Mouse (Mus musculus): ENCODE data around the gene Lamc3.
"Not testable (repeated sequence)": the region's sequence is repeated elsewhere in the genome, so short reads cannot be mapped to it uniquely, and the experiment has no call there.

The Lamc3 gene

DNA sequence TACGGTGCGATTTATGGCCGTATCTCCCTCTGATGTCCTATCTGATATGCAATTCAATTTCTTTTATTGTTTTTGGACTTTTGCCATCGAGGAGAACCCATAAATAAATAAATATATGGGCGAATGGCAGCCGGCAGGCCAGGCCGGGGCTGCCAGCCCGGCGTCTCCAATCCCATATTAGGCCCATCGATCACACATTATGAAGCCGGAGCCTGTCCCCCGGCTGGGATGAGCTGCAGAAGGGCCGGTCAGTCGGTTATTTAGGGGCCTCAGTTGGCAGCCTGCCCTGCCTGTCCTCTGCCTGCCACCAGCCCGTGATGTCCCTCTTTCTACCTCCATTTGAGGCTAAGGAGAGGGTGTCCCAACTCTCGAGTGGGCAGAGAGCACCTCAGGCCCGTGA lies 8.5 kb upstream of the Lamc3 start:
- DNase-seq: no peak

GRCm38 (mm10) chr2:31880868-31881267 lies 6.2 kb upstream of the Lamc3 start:
- no peak for DNase-seq

DNA sequence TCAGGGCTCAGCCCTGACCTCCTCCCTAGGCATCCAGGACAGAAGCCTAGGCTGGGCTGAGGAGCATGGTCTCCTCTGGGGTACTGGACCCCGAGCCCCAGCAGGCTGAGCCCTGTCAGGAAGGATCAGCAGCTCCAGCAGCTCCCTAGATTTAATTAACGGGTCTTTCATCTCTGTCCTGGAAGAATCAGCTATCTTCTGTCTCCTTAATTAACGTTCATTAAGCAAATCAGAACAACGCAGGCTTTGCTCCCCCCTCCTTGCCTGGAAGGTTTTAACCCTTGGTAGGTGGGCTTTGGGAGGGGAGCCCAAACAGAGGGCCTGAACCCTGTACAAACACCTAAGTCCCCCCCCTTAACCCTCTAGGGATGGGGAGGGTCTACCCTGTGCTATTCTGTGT lies 4.0 kb upstream of the Lamc3 start:
- no peak for DNase-seq

- DNase-seq: peak; percentile 48
These were observed 2.3 kb upstream of the Lamc3 start for GRCm38 (mm10) chr2:31884806-31885205.

DNA sequence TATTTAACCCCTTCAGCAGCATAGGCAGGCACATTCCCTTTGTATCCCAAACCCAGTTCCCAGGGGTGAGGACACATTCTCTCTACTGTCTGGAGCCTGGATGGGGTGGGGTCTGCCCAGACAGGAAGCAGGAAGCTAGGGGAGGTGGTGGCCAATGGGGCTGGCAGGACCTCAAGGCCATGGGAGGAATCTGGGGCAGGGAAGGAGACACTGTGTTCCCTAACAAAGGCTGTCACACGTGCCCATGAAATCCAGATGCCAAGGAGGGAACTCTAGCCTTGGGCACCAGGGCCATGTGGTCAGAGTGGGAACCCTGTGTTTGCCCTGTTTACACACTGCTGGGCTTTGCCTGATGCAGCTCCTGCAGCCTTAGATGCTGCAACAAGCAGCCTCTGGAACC lies 1.8 kb downstream of the Lamc3 start:
- no peak for DNase-seq

DNA sequence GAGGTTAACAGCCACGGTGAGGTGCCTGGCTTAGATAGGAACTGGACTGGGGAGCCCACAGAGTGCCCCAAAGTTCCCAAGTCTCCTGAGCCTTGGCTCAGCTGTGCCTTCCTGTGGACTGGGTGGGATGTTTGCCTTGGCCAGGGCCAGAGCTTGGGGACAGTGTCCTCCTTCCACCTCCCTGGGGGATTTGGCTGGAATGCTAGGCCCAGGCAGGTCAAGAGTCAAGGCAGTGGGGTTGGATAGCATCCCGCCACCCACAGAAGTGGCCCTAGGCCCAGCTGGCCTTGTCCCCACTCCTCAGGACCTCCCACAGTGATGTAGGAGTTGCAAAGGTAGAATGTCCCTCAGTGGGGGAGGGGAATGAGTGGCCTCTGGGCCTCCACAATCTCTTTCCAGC lies 4.1 kb downstream of the Lamc3 start:
- peak; percentile 39 for DNase-seq

DNA sequence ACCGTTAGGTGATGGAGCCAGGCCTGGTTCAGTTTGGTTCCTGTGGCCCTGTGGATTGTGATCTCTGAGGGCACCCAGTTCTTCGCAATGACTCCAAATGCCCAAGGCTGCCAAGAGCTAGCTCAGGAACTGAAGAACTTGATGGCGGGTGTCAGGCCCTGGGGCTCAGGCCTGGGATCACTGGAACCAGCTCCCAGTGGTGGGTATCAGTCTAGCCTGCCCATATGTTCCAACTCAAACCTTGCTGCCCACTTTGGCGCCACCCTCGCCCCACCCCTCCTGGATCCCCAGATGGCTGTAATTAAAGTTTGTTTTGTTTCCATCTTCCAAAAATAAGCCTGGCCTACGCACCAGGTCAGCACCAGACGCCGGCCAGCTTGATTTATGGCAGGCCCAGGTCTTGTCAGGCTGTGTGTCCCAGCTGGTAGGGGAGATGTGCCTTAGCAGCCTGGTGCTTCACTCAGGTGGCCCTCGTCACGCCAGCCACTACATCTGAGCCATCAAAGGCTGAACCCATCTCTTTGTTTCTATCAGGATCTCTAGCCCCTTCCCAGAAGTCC lies 6.1 kb downstream of the Lamc3 start:
- DNase-seq: no peak

GRCm38 (mm10) chr2:31894221-31894870 lies 7.3 kb downstream of the Lamc3 start:
- no peak for DNase-seq

DNA sequence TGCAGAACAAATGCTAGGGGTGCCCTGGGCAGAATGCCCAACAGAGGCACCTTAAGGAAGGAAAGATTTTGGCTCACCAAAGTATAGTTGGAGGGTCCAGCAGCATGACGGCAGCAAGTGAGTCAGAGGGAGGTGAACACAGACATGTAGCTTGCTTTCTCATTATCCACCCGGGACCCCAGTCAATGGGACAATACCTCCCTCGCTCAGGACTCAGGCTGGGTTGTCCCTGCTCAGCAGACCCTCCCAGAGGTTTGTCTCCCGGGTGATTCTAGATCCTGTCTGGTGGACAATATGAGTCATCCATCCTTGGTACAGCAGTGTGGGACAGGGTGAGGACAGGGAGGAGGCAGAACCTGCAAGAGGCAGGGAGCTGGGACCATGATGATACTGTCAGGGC lies 13.8 kb downstream of the Lamc3 start:
- DNase-seq: no peak

DNA sequence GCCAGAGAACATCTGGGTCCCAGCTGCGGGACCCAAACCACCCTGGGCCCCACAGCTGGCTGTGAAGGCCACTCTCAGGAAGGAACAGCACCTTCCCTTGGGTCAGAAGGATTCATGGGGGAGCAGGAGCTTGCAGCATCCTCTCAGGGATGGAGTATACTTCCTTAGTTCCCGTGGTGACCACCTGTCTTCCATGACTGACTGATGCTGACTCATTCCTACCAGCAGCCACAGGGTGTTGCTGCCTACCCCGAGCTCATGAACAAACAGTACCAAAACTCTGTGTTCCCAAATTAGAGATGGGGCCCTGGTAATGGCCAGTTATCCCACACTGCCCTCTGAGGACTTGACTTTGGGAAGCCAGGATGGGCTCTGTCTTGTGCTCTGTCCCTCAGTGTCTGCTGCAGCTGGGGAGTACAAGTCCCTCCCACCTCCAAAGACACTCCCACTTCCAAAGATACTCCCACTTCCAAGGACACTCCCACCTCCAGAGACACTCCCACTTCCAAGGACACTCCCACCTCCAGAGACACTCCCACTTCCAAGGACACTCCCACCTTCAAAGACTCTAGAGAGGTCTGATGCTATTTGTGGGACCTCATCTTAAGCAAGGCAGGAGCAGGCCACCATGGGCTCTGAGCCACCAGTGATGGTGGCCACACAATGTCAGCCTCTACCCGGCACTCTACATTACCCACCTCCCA lies 14.7 kb downstream of the Lamc3 start:
- no peak for DNase-seq

DNA sequence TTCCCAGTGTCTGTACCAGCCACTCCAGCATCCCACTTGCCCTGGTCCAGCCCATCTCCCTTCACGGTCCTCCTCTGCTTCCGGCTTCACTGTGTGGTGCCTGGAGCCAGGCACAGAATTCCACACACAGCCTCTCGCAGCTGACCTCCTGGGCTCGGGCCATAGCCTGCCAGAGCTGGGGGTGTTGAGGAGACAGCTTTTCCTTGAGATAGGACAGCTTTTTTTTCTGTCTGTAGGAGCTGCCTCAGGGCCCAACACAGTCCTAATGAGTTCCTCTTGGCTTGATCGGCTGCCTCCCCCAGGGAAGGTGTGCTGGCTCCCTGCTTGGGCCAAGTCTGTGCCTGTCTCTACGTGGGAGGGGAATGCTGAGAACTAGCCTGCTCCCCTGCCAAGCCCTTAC lies 17.0 kb downstream of the Lamc3 start:
- no peak for DNase-seq

DNA sequence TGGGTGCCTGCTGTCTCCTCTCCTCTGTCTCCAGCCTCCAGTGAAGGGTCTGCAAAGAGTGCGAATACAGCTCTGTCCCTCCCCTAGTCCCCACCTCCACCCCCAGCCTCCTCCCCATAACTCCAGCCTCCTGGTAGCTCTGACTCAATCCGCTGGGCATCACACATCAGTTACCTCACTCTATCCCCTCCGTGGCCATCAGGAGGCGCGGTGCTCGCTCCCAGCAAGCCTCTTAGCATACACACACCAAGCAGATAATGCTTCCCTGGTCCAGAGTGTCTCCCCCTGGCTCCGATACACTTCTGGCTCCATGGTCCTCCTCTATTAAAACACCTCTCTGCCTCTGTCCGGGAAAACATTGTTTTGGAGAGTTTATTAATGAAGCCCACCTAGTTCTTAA lies 17.5 kb downstream of the Lamc3 start:
- no peak for DNase-seq

DNA sequence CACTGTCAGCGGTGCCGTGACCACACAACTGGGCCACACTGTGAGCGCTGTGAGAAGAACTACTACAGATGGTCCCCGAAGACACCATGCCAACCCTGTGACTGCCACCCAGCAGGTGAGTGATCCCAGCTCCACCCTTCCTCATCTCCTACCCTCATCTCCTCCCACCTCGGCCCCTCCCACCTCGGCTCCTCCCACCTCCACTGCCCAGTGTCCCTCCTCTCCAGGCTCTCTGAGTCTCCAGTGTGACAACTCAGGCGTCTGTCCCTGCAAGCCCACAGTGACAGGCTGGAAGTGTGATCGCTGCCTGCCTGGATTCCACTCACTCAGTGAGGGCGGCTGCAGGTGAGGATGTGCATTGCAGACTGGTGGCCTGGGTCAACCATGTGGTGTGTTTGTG lies 18.6 kb downstream of the Lamc3 start:
- no peak for DNase-seq

DNA sequence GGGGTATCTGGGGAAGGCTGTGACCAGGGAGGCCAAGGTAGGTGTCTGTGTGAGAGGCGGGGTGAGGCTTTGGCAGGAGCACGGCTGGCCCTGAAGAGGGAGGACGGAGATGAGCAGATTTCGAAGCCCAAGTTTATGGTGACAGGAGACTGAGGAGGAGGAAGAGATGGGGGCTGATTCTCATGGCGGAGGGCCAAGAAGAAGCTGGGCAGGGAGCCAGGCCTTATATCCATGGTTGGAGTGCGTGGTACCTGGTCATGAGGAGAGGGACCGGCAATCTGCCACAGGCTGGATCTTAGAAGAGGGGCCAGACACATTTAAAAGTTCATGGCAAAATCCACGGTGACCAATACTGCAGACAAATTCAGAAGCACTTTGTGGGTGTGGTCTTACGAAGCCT lies 19.3 kb downstream of the Lamc3 start:
- DNase-seq: no peak

GRCm38 (mm10) chr2:31912575-31912974 lies 25.5 kb downstream of the Lamc3 start:
- no peak for DNase-seq

GRCm38 (mm10) chr2:31914213-31914612 lies 27.1 kb downstream of the Lamc3 start:
- not testable (repeated sequence) for DNase-seq

DNA sequence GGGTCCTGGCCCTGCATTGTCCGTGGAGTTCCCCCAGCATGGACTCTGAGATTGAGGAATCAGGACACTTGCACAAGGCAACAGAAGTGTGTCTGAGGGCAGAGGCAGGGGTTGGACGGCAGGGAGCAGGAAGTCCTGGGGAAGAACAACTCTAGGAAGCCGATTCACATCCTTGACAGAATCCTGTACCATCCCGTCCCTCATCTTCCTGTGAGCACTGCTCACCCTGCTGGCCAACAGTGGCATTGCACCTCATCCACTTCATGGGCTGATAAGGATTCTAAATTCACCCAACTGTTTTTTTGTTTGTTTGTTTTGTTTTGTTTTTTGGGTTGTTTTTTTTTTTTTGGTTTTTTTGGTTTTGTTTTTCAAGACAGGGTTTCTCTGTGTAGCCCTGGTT lies 28.0 kb downstream of the Lamc3 start:
- DNase-seq: peak; percentile 80

DNA sequence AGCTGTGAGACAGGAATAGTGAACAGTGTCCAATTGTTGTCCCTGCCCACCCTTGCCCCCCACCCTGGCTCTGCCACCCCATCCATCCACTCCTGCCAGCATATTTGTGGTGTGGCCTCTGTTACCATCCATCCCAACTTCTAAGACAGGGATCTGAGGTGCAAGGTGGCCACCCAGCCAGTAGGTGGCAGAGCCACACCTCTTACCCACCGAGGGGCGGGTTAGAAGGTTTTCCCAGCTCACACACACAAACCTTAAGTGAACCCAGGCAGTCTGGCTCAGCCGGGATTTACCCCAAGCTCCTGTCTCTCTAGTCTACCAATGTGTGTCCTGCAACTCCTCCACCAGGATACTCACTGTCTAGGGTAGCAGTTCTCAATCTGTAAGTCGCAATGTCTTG lies 30.5 kb downstream of the Lamc3 start:
- DNase-seq: peak; percentile 66

GRCm38 (mm10) chr2:31923645-31924044 lies 36.6 kb downstream of the Lamc3 start:
- DNase-seq: no peak

DNA sequence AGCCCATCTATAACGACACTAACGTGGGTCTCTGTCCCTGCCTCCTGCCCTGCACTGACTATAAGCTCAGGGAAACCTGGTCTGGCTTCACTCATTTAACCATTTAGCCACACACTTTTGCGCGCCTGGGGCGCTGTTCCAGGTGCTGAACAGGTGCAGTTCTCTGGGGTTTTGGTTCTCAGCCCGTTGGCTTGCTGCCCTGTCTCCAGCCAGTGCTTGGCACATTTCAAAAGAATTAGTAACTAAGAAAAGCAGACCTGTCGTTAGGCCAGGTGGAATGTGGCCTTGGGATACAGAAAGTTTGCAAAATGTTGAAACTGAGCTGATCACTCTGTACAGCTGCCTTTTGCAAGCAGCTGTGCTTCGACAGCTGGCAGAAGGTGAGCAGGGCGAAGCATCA lies 37.7 kb downstream of the Lamc3 start:
- peak; percentile 92 for DNase-seq

- DNase-seq: peak; percentile 43
These were observed 38.8 kb downstream of the Lamc3 start for GRCm38 (mm10) chr2:31925936-31926335.

DNA sequence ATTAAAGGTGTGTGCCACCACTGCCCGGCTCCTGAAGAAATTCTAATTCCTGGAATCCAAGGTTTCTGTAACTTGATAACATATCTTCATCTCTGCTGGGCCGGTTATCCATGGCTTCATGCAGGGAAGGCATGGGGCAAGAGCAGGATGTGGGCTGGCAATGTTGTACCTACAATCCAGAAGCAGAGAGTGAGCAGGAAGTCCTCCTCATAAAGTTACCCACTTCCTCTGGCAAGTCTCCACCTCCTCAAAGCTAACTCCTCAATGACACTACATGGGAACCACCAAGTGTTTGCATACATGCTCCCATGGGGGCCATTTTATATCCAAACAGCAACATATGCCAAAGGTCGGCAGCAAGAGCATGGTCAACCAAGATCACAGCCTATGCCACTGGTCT lies 42.6 kb downstream of the Lamc3 start:
- no peak for DNase-seq

DNA sequence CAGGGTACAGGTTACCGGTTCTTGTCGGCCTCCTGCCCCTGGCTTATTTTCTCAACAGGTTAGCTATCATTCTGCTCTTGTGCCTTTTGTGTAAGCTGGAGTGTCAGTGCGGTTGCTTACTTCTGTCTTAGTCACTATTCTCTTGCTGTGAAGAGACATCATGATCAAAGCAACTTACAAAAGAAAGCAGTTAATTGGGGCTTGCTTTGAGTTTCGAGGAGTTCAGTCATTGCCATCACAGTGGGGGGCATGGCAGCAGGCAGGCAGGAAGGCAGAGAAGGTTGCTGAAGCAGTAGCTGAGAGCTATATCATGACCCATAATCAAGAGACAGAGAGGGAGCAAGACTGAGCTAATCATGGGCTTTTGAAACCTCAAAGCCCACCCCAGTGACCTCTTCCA lies 47.5 kb downstream of the Lamc3 start:
- no peak for DNase-seq

GRCm38 (mm10) chr2:31935054-31935453 lies 48.0 kb downstream of the Lamc3 start:
- DNase-seq: no peak

DNA sequence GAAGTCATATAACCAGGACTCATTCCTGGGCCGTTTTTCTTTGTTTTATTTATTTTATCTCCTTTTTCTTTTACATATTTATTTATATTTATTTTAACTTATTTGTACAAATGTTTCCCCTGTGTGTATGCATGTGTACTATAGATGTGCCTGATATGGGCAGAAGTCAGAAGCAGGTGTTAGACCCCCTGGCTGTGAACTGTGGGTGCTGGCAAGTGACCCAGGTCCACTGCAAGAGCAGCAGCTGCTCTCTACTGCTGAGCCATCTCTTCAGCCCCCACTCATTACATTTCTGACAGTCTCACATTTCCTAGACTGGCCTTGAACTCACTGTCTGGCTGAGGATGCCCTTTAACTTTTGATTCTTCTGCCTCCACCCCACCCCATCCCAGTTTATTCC lies 51.2 kb downstream of the Lamc3 start:
- no peak for DNase-seq
